Mouse (Mus musculus): Measurements from ENCODE around the gene Rcc2.

DNA sequence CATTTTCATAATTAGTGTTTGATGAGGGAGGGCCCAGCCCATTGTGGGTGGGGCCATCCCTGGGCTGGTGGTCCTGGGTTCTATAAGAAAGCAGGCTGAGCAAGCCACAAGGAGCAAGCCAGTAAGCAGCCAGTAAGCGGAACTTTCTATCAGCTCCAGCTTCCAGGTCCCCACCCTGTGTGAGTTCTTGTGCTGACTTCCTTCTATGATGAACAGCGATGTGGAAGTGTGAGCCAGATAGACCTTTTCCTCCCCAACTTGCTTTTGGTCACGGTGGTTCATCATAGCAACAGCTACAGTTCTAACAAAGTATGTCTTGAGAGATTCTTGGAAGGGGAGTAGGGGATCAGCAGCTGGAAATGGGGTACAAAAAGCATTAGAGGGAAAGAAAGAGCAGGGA, 65.6 kb downstream of the Rcc2 start:
- TF ChIP-seq CTCF (IDR thresholded peaks at IDR 0.05; ENCODE audit: insufficient read depth, low read depth, low read length) = no peak
- no peak for TF ChIP-seq POLR2A (IDR thresholded peaks at IDR 0.05; ENCODE audit: insufficient read depth, low read depth, low read length)

Data from olfactory bulb, adult 2 months (tissue).